Mouse (Mus musculus) E14TG2a.4 (cell line): ENCODE data around the gene Cbx8.

Source experiments
- H3K27me3 ChIP-seq: 2 replicates; pipeline ENCODE4 v1.6.1; 2014; ENCODE audit warnings: low read length, control low read depth; ENCODE audit not compliant: insufficient read depth
- H3K36me3 ChIP-seq: 2 replicates; pipeline ENCODE4 v1.6.1; 2014; ENCODE audit warnings: low read length, control low read depth; ENCODE audit not compliant: insufficient read depth
- H3K4me1 ChIP-seq: replicated peaks from 2 replicates; pipeline ENCODE4 v1.6.1; 2014; ENCODE audit warnings: low read depth, low read length, control low read depth
- H3K4me3 ChIP-seq: replicated peaks from 2 replicates; pipeline ENCODE4 v1.5.1; 2014; ENCODE audit warnings: mild to moderate bottlenecking, low read length
- H3K9me3 ChIP-seq: 2 replicates; pipeline ENCODE4 v1.6.1; 2014; ENCODE audit warnings: low read length, control low read depth
- CTCF ChIP-seq: conservative IDR thresholded peaks from 2 replicates; pipeline ENCODE4 v1.5.1; 2014; ENCODE audit warnings: low read length
- NANOG ChIP-seq: IDR thresholded peaks from 2 replicates; pipeline ENCODE4 v1.6.1; 2014; ENCODE audit warnings: borderline replicate concordance, low read length, mixed read lengths
- POU5F1 ChIP-seq: IDR thresholded peaks from 2 replicates; pipeline ENCODE4 v1.6.1; 2014; ENCODE audit warnings: low read length, borderline replicate concordance

The Cbx8 gene

GRCm38 (mm10) chr11:119066841-119067240 lies 26.1 kb upstream of the Cbx8 start:
- TF ChIP-seq CTCF (no peak), NANOG (no peak), POU5F1 (no peak)
- H3K4me3 ChIP-seq, result no peak overlapping the region
- no peaks in the 10 kb centered on the region; the same call in 1 of the 2 replicates for H3K4me1 ChIP-seq
- peaks cover 81% of the 10 kb centered on the region for H3K27me3 ChIP-seq
- H3K9me3 ChIP-seq, result peaks cover 12% of the 10 kb centered on the region
- H3K36me3 ChIP-seq, result no peaks in the 10 kb centered on the region

- peaks cover 10% of the 10 kb centered on the region for H3K9me3 ChIP-seq
Observed at GRCm38 (mm10) chr11:119059256-119059655, 18.5 kb upstream of the Cbx8 start.

GRCm38 (mm10) chr11:119058041-119058995 lies 17.5 kb upstream of the Cbx8 start:
- Histone ChIP-seq H3K9me3 (peaks cover 10% of the 10 kb centered on the region), H3K4me1 (peaks cover 60% of the 10 kb centered on the region), H3K4me3 (peak overlapping the region; percentile 39), H3K27me3 (peaks cover 99% of the 10 kb centered on the region), H3K36me3 (no peaks in the 10 kb centered on the region)
- TF ChIP-seq POU5F1 (no peak), CTCF (no peak)

More at GRCm38 (mm10) chr11:119059256-119059655, 18.5 kb upstream of the Cbx8 start:
- peaks cover 53% of the 10 kb centered on the region for H3K4me1 ChIP-seq
- H3K27me3 ChIP-seq, result peaks cover 99% of the 10 kb centered on the region
- TF ChIP-seq CTCF, result no peak
- TF ChIP-seq POU5F1, result no peak
- no peak for TF ChIP-seq NANOG
- H3K36me3 ChIP-seq, result no peaks in the 10 kb centered on the region
- peak overlapping the region; percentile 39 for H3K4me3 ChIP-seq

- TF ChIP-seq POU5F1 (no peak), NANOG (no peak), CTCF (no peak)
- peaks cover 97% of the 10 kb centered on the region for H3K27me3 ChIP-seq
- peaks cover 8% of the 10 kb centered on the region for H3K9me3 ChIP-seq
- H3K4me1 ChIP-seq, result peaks cover 67% of the 10 kb centered on the region
- H3K4me3 ChIP-seq, result peak overlapping the region; percentile 76; the same call in 1 of the 2 replicates
- no peaks in the 10 kb centered on the region for H3K36me3 ChIP-seq
Observed at GRCm38 (mm10) chr11:119057291-119057690, 16.5 kb upstream of the Cbx8 start.

GRCm38 (mm10) chr11:119056301-119057211 lies 15.8 kb upstream of the Cbx8 start:
- H3K36me3 ChIP-seq, result no peaks in the 10 kb centered on the region
- peaks cover under 1% of the 10 kb centered on the region; the same call in 1 of the 2 replicates for H3K9me3 ChIP-seq
- TF ChIP-seq CTCF, result no peak
- no peak for TF ChIP-seq NANOG
- no peak for TF ChIP-seq POU5F1
- H3K4me1 ChIP-seq, result peaks cover 74% of the 10 kb centered on the region
- peaks cover 97% of the 10 kb centered on the region for H3K27me3 ChIP-seq
- H3K4me3 ChIP-seq, result peak overlapping the region; percentile 76

GRCm38 (mm10) chr11:119055571-119056131 lies 14.9 kb upstream of the Cbx8 start:
- Histone ChIP-seq H3K9me3 (no peaks in the 10 kb centered on the region; the same call in 1 of the 2 replicates), H3K4me1 (peaks cover 74% of the 10 kb centered on the region), H3K27me3 (peaks cover 98% of the 10 kb centered on the region), H3K36me3 (no peaks in the 10 kb centered on the region), H3K4me3 (peak overlapping the region; percentile 45; the same call in 1 of the 2 replicates)
- TF ChIP-seq NANOG (no peak), CTCF (no peak), POU5F1 (no peak)

GRCm38 (mm10) chr11:119054351-119055345 lies 13.9 kb upstream of the Cbx8 start:
- Histone ChIP-seq H3K36me3 (no peaks in the 10 kb centered on the region), H3K27me3 (peaks cover 98% of the 10 kb centered on the region), H3K4me3 (peak overlapping the region; percentile 50), H3K4me1 (peaks cover 68% of the 10 kb centered on the region), H3K9me3 (no peaks in the 10 kb centered on the region; the same call in 1 of the 2 replicates)
- peak; percentile 31 for TF ChIP-seq CTCF
- no peak for TF ChIP-seq POU5F1
